In genomic region chr3:148887902-148888301, GRCm38 (mm10) we compare ENCODE assay signal across 21 mouse cellular contexts.
DNase-seq lines count a peak whose midpoint lies in the region; ATAC-seq and TF ChIP-seq lines count a peak whose summit lies in the region.
"Had no signal": no experiment of that assay in that cellular context is flagged by ENCODE, and none has a peak within 500 bp of the region (broad histone marks: within the 10 kb centered on the region; RNA-seq: fewer than 3 reads in every experiment).

No protein-coding gene starts in this region.

- no peak for TF ChIP-seq CTCF in kidney, adult 2 months (conservative IDR thresholded peaks at IDR 0.05; ENCODE audit: insufficient read depth, insufficient read length, low read depth, low read length)

- no peak for ATAC-seq in heart, embryonic 11.5 days (replicated peaks; ENCODE audit: insufficient number of reproducible peaks, low FRiP score, low TSS enrichment)
- peak; percentile 69 for ATAC-seq in lung, embryonic 16.5 days (ENCODE audit: low read depth)
- ATAC-seq: activated CD4-positive, CD25-positive, alpha-beta regulatory T cell, adult 4 months; forebrain, embryonic 16.5 days; Patski had no signal

- peak; percentile 91 for DNase-seq in heart, adult 11 months
- DNase-seq in kidney, adult 2 months, result peak; percentile 30
- DNase-seq in kidney, postnatal 4 days, result no peak
- DNase-seq in lung, postnatal 36 days, result no peak
- no peak for DNase-seq in MN1 (ENCODE audit: low spot score)
- DNase-seq: adrenal gland, postnatal 14 days; cerebellum, adult 18-20 months; cerebellum, adult 9-11 months; cerebellum, postnatal 36 days; gastrocnemius, postnatal 14 days; heart, postnatal 10 days had no signal

- H3K36me3 ChIP-seq in heart, embryonic 11.5 days (ENCODE audit: control insufficient read depth, insufficient read depth, low read length), result no peaks in the 10 kb centered on the region
- H3K36me3 ChIP-seq in kidney, adult 2 months (ENCODE audit: control insufficient read depth, insufficient read depth, low read length), result no peaks in the 10 kb centered on the region
- peaks cover 9% of the 10 kb centered on the region for H3K36me3 ChIP-seq in lung, embryonic 16.5 days (ENCODE audit: control insufficient read depth, insufficient read depth, low read length)

- WGBS in heart, embryonic 11.5 days (ENCODE audit: insufficient replicate concordance), result 77% methylated on average over 5 of the region's 5 CpGs
- WGBS in kidney, adult 2 months, result 77% methylated on average over 5 of the region's 5 CpGs
- 78% methylated on average over 5 of the region's 5 CpGs for WGBS in lung, embryonic 16.5 days

- no peak overlapping the region for H3K27ac ChIP-seq in heart, embryonic 11.5 days (ENCODE audit: low read depth, low read length)
- H3K27ac ChIP-seq in kidney, adult 2 months (ENCODE audit: insufficient read depth, low read depth, low read length), result no peak overlapping the region
- 0 out of 2 replicates have a peak overlapping the region, but pooled peaks have one; percentile 6 for H3K27ac ChIP-seq in lung, embryonic 16.5 days (ENCODE audit: low read length)
- H3K27ac ChIP-seq: embryonic facial prominence, embryonic 13.5 days; forebrain, embryonic 12.5 days; heart, embryonic 13.5 days; hindbrain, embryonic 10.5 days; hindbrain, embryonic 14.5 days had no signal

- no peaks in the 10 kb centered on the region for H3K27me3 ChIP-seq in heart, embryonic 11.5 days (ENCODE audit: control insufficient read depth, insufficient read depth, low read length)
- H3K27me3 ChIP-seq in kidney, adult 2 months (replicated peaks; ENCODE audit: control insufficient read depth, insufficient read depth, low read length), result no peaks in the 10 kb centered on the region
- H3K27me3 ChIP-seq in lung, embryonic 16.5 days (ENCODE audit: control insufficient read depth, insufficient read depth, low read depth, low read length), result no peaks in the 10 kb centered on the region
- H3K27me3 ChIP-seq: embryonic facial prominence, embryonic 13.5 days; forebrain, embryonic 12.5 days; heart, embryonic 13.5 days; Patski had no signal

- no peak overlapping the region for H3K4me3 ChIP-seq in heart, embryonic 11.5 days (ENCODE audit: low read depth, low read length)
- H3K4me3 ChIP-seq in kidney, adult 2 months (ENCODE audit: insufficient read depth, low read depth, low read length), result no peak overlapping the region
- H3K4me3 ChIP-seq in lung, embryonic 16.5 days (ENCODE audit: low read length), result no peak overlapping the region
- H3K4me3 ChIP-seq: embryonic facial prominence, embryonic 13.5 days; forebrain, embryonic 12.5 days; heart, embryonic 13.5 days; hindbrain, embryonic 10.5 days had no signal

- H3K9me3 ChIP-seq in heart, embryonic 11.5 days (replicated peaks; ENCODE audit: control insufficient read depth, low read length), result no peaks in the 10 kb centered on the region
- H3K9me3 ChIP-seq in lung, embryonic 16.5 days (ENCODE audit: control insufficient read depth, low read length), result no peaks in the 10 kb centered on the region
- H3K9me3 ChIP-seq: embryonic facial prominence, embryonic 13.5 days; forebrain, embryonic 12.5 days; heart, embryonic 13.5 days; hindbrain, embryonic 10.5 days had no signal

- TF ChIP-seq POLR2A in kidney, adult 2 months (IDR thresholded peaks at IDR 0.05; ENCODE audit: low read depth, low read length), result no peak

- H3K4me2 ChIP-seq in heart, embryonic 11.5 days, result no peak overlapping the region
- no peak overlapping the region for H3K4me2 ChIP-seq in lung, embryonic 16.5 days (ENCODE audit: low read depth, low read length)
- H3K4me2 ChIP-seq: embryonic facial prominence, embryonic 13.5 days; forebrain, embryonic 12.5 days; heart, embryonic 13.5 days; hindbrain, embryonic 14.5 days had no signal

- no peak overlapping the region for H3K9ac ChIP-seq in heart, embryonic 11.5 days (ENCODE audit: low read depth, low read length)
- no peak overlapping the region for H3K9ac ChIP-seq in lung, embryonic 16.5 days (ENCODE audit: low read length)
- H3K9ac ChIP-seq: embryonic facial prominence, embryonic 13.5 days; forebrain, embryonic 12.5 days; heart, embryonic 13.5 days; hindbrain, embryonic 14.5 days had no signal

- peaks cover 3% of the 10 kb centered on the region; the same call in 1 of the 2 replicates for H3K4me1 ChIP-seq in heart, embryonic 11.5 days (ENCODE audit: control insufficient read depth, insufficient read depth, low read length)
- peaks cover 7% of the 10 kb centered on the region; the same call in 1 of the 2 replicates for H3K4me1 ChIP-seq in kidney, adult 2 months (ENCODE audit: control insufficient read depth, insufficient read depth, low read length)
- peaks cover 10% of the 10 kb centered on the region for H3K4me1 ChIP-seq in lung, embryonic 16.5 days (replicated peaks; ENCODE audit: control insufficient read depth, insufficient read depth, low read length)
- H3K4me1 ChIP-seq: embryonic facial prominence, embryonic 13.5 days; hindbrain, embryonic 10.5 days had no signal

Comparison
In these comparisons a context has a peak if more than half of its experiments do, and no peak if none do; other contexts are left out.
1. DNase-seq: peak in heart, adult 11 months (single experiment) and kidney, adult 2 months (single experiment); none in kidney, postnatal 4 days (0 of 2), lung, postnatal 36 days (single experiment) and MN1 (single experiment).